Mouse (Mus musculus): ENCODE measurements at regions not wholly inside any gene's neighbourhood (a gene's known extent, or its start where the extent isn't known, plus 50 kb on each side); places are given as distances from the start of the nearest gene placed in this dataset.
"Not testable (repeated sequence)": the region's sequence is repeated elsewhere in the genome, so short reads cannot be mapped to it uniquely, and the experiment has no call there.

GRCm38 (mm10) chr10:96685991-96686601, 69.3 kb downstream of the Btg1 start:
- no peak for DNase-seq (ENCODE audit: low read depth)

- DNase-seq (ENCODE audit: low read depth) = no peak
These were observed 70.0 kb downstream of the Btg1 start for GRCm38 (mm10) chr10:96686659-96687440.

- DNase-seq (ENCODE audit: low read depth) = no peak
These were observed 70.6 kb downstream of the Btg1 start for GRCm38 (mm10) chr10:96687441-96687772.

GRCm38 (mm10) chr10:96689976-96690867, 73.4 kb downstream of the Btg1 start:
- DNase-seq (ENCODE audit: low read depth) = no peak

GRCm38 (mm10) chr10:96690868-96691302, 74.1 kb downstream of the Btg1 start:
- no peak for DNase-seq (ENCODE audit: low read depth)

GRCm38 (mm10) chr10:96691319-96691870, 74.6 kb downstream of the Btg1 start:
- DNase-seq (ENCODE audit: low read depth) = no peak

- no peak for DNase-seq (ENCODE audit: low read depth)
These were observed 76.0 kb downstream of the Btg1 start for GRCm38 (mm10) chr10:96692821-96693220.

- DNase-seq (ENCODE audit: low read depth) = no peak
These were observed 77.0 kb downstream of the Btg1 start for GRCm38 (mm10) chr10:96693766-96694165.

- DNase-seq (ENCODE audit: low read depth) = no peak
These were observed 79.8 kb downstream of the Btg1 start for GRCm38 (mm10) chr10:96696571-96696970.

GRCm38 (mm10) chr10:96697781-96698180, 81.0 kb downstream of the Btg1 start:
- no peak for DNase-seq (ENCODE audit: low read depth)

GRCm38 (mm10) chr10:96706656-96707055, 89.8 kb downstream of the Btg1 start:
- DNase-seq (ENCODE audit: low read depth) = no peak

GRCm38 (mm10) chr10:96708471-96708870, 91.7 kb downstream of the Btg1 start:
- no peak for DNase-seq (ENCODE audit: low read depth)

- no peak for DNase-seq (ENCODE audit: low read depth)
These were observed 93.0 kb downstream of the Btg1 start for GRCm38 (mm10) chr10:96709698-96710356.

GRCm38 (mm10) chr10:96711993-96712392, 95.2 kb downstream of the Btg1 start:
- DNase-seq (ENCODE audit: low read depth) = no peak

- DNase-seq (ENCODE audit: low read depth) = no peak
These were observed 97.9 kb downstream of the Btg1 start for GRCm38 (mm10) chr10:96714702-96715101.

GRCm38 (mm10) chr10:96717281-96717680, 100.5 kb downstream of the Btg1 start:
- no peak for DNase-seq (ENCODE audit: low read depth)

GRCm38 (mm10) chr10:96718706-96719105, 101.9 kb downstream of the Btg1 start:
- DNase-seq (ENCODE audit: low read depth) = not testable (repeated sequence)

GRCm38 (mm10) chr10:96720281-96720711, 103.5 kb downstream of the Btg1 start:
- no peak for DNase-seq (ENCODE audit: low read depth)

- DNase-seq (ENCODE audit: low read depth) = no peak
These were observed 104.3 kb downstream of the Btg1 start for GRCm38 (mm10) chr10:96720956-96721688.

GRCm38 (mm10) chr10:96722491-96722890, 105.7 kb downstream of the Btg1 start:
- DNase-seq (ENCODE audit: low read depth) = peak; percentile 19

GRCm38 (mm10) chr10:96723071-96723470, 106.3 kb downstream of the Btg1 start:
- no peak for DNase-seq (ENCODE audit: low read depth)
